In genomic region chr1:168473255-168474069, GRCm38 (mm10) we compare ENCODE assay signal across 9 mouse cellular contexts. TPM values are rescaled to one million over a fixed set of nuclear protein-coding genes. Genes with fewer than 3 reads are reported as not detected.
A peak's percentile ranks its signal among the peaks of the same experiment; 100 is the strongest.
DNase-seq lines count a peak whose midpoint lies in the region; ATAC-seq and TF ChIP-seq lines count a peak whose summit lies in the region.
"Had no signal": no experiment of that assay in that cellular context is flagged by ENCODE, and none has a peak within 500 bp of the region (broad histone marks: within the 10 kb centered on the region; RNA-seq: fewer than 3 reads in every experiment).

No protein-coding gene starts in this region.

- H3K27me3 ChIP-seq in intestine, embryonic 15.5 days (replicated peaks), result no peaks in the 10 kb centered on the region
- no peaks in the 10 kb centered on the region for H3K27me3 ChIP-seq in intestine, postnatal 0 days (replicated peaks; ENCODE audit: control insufficient read depth, insufficient read depth, low read length)
- no peaks in the 10 kb centered on the region for H3K27me3 ChIP-seq in forebrain, embryonic 15.5 days
- no peaks in the 10 kb centered on the region for H3K27me3 ChIP-seq in midbrain, embryonic 15.5 days (replicated peaks)

- ATAC-seq in intestine, embryonic 15.5 days, result peak; percentile 43; the same call in 1 of the 2 replicates
- no peak for ATAC-seq in intestine, postnatal 0 days
- peak; percentile 95 for ATAC-seq in forebrain, embryonic 15.5 days (replicated peaks)
- ATAC-seq in midbrain, embryonic 15.5 days (replicated peaks), result peak; percentile 81
- ATAC-seq in megakaryocyte progenitor cell, adult 5-6 weeks (replicated peaks; ENCODE audit: poor library complexity), result no peak
- no peak for ATAC-seq in monocyte, adult 5-6 weeks (replicated peaks; ENCODE audit: insufficient number of reproducible peaks, low FRiP score, low TSS enrichment, poor library complexity, severe bottlenecking)

- TF ChIP-seq CTCF in intestine, postnatal 0 days (IDR thresholded peaks at IDR 0.05; ENCODE audit: low read depth), result no peak
- TF ChIP-seq CTCF in brain, embryonic 14.5 days (IDR thresholded peaks at IDR 0.05; ENCODE audit: borderline replicate concordance, extremely low read depth, insufficient read depth, insufficient read length), result no peak

- H3K36me3 ChIP-seq in intestine, embryonic 15.5 days, result no peaks in the 10 kb centered on the region
- no peaks in the 10 kb centered on the region for H3K36me3 ChIP-seq in intestine, postnatal 0 days (ENCODE audit: control insufficient read depth, insufficient read depth)
- no peaks in the 10 kb centered on the region for H3K36me3 ChIP-seq in forebrain, embryonic 15.5 days
- no peaks in the 10 kb centered on the region for H3K36me3 ChIP-seq in midbrain, embryonic 15.5 days (replicated peaks)

- 61% methylated on average over 12 of the region's 12 CpGs for WGBS in intestine, embryonic 15.5 days
- 67% methylated on average over 12 of the region's 12 CpGs for WGBS in intestine, postnatal 0 days
- 9% methylated on average over 12 of the region's 12 CpGs for WGBS in forebrain, embryonic 15.5 days
- 15% methylated on average over 12 of the region's 12 CpGs for WGBS in midbrain, embryonic 15.5 days

- H3K4me2 ChIP-seq in intestine, embryonic 15.5 days (replicated peaks), result no peak overlapping the region
- H3K4me2 ChIP-seq in intestine, postnatal 0 days (replicated peaks; ENCODE audit: low read depth), result no peak overlapping the region
- H3K4me2 ChIP-seq in forebrain, embryonic 15.5 days (replicated peaks), result peak overlapping the region; percentile 20; the same call in 1 of the 2 replicates
- no peak overlapping the region for H3K4me2 ChIP-seq in midbrain, embryonic 15.5 days

- peak; percentile 95 for DNase-seq in brain, embryonic 14.5 days (ENCODE audit: low read depth)
- DNase-seq in kidney, adult 11 months, result no peak
- DNase-seq: cerebellum, adult 11-12 months had no signal

- no peak for TF ChIP-seq POLR2A in brain, embryonic 14.5 days (IDR thresholded peaks at IDR 0.05; ENCODE audit: borderline replicate concordance, extremely low read depth, insufficient read depth, insufficient read length, poor library complexity, severe bottlenecking)

- H3K4me1 ChIP-seq in intestine, embryonic 15.5 days (replicated peaks), result 0 out of 2 replicates have a peak, but pooled peaks cover 3% of the 10 kb centered on the region
- no peaks in the 10 kb centered on the region for H3K4me1 ChIP-seq in intestine, postnatal 0 days (replicated peaks; ENCODE audit: control insufficient read depth, insufficient read depth, low read length)
- peaks cover 34% of the 10 kb centered on the region for H3K4me1 ChIP-seq in forebrain, embryonic 15.5 days
- peaks cover 30% of the 10 kb centered on the region for H3K4me1 ChIP-seq in midbrain, embryonic 15.5 days

- no peak overlapping the region for H3K27ac ChIP-seq in intestine, embryonic 15.5 days
- H3K27ac ChIP-seq in intestine, postnatal 0 days (ENCODE audit: low read depth, low read length), result no peak overlapping the region
- peak overlapping the region; percentile 53; the same call in 1 of the 2 replicates for H3K27ac ChIP-seq in forebrain, embryonic 15.5 days (replicated peaks)
- no peak overlapping the region for H3K27ac ChIP-seq in midbrain, embryonic 15.5 days

- H3K9me3 ChIP-seq in intestine, embryonic 15.5 days, result no peaks in the 10 kb centered on the region
- no peaks in the 10 kb centered on the region for H3K9me3 ChIP-seq in intestine, postnatal 0 days (ENCODE audit: control insufficient read depth)
- no peaks in the 10 kb centered on the region for H3K9me3 ChIP-seq in forebrain, embryonic 15.5 days
- no peaks in the 10 kb centered on the region for H3K9me3 ChIP-seq in midbrain, embryonic 15.5 days

- no peak overlapping the region for H3K4me3 ChIP-seq in intestine, embryonic 15.5 days (replicated peaks)
- no peak overlapping the region for H3K4me3 ChIP-seq in intestine, postnatal 0 days (ENCODE audit: low read depth, low read length)
- H3K4me3 ChIP-seq in forebrain, embryonic 15.5 days, result no peak overlapping the region
- H3K4me3 ChIP-seq in midbrain, embryonic 15.5 days, result no peak overlapping the region

- H3K9ac ChIP-seq in intestine, embryonic 15.5 days, result no peak overlapping the region
- H3K9ac ChIP-seq in intestine, postnatal 0 days (ENCODE audit: low read depth, low read length), result no peak overlapping the region
- H3K9ac ChIP-seq in forebrain, embryonic 15.5 days (replicated peaks), result no peak overlapping the region
- no peak overlapping the region for H3K9ac ChIP-seq in midbrain, embryonic 15.5 days

RNA-seq across cellular contexts. Expression of gene Pbx1, which starts 41.4 kb away (rescaled TPM):
- 24.0 and 27.5 TPM in 2 replicates for polyA plus RNA-seq in intestine, embryonic 15.5 days (2015; fragmentation: Nextera tagmentation; extraction: Ambion mirVana)
- polyA plus RNA-seq in intestine, postnatal 0 days (2015; fragmentation: Nextera tagmentation; extraction: Ambion mirVana), result 9.8 and 11.4 TPM in 2 replicates
- 137 and 141 TPM in 2 replicates for polyA plus RNA-seq in brain, embryonic 14.5 days (2012; rRNA removed)
- polyA plus RNA-seq in forebrain, embryonic 15.5 days (2015; fragmentation: Nextera tagmentation; extraction: Ambion mirVana), result 87.4 and 90.5 TPM in 2 replicates
- 83.0 and 88.2 TPM in 2 replicates for polyA plus RNA-seq in midbrain, embryonic 15.5 days (2015; fragmentation: Nextera tagmentation; extraction: Ambion mirVana)
- 7.7 and 10.7 TPM in 2 replicates for total RNA-seq in megakaryocyte progenitor cell, adult 5-6 weeks (2015)
- total RNA-seq in megakaryocyte progenitor cell, adult 5-6 weeks (2017), result 2.5 and 5.1 TPM in 2 replicates
- total RNA-seq in monocyte, adult 5-6 weeks (2017), result 5.0 to 7.4 TPM (median 5.4 TPM) in 3 replicates

Comparison
In these comparisons a context has a peak if more than half of its experiments do, and no peak if none do; other contexts are left out.
1. ATAC-seq: peak in intestine, embryonic 15.5 days (single experiment), forebrain, embryonic 15.5 days (single experiment) and midbrain, embryonic 15.5 days (single experiment); none in intestine, postnatal 0 days (single experiment), megakaryocyte progenitor cell, adult 5-6 weeks (single experiment) and monocyte, adult 5-6 weeks (single experiment).